Mouse (Mus musculus): ENCODE data around the gene Oog4.
"Not testable (repeated sequence)": the region's sequence is repeated elsewhere in the genome, so short reads cannot be mapped to it uniquely, and the experiment has no call there.

Oog4 gene

DNA sequence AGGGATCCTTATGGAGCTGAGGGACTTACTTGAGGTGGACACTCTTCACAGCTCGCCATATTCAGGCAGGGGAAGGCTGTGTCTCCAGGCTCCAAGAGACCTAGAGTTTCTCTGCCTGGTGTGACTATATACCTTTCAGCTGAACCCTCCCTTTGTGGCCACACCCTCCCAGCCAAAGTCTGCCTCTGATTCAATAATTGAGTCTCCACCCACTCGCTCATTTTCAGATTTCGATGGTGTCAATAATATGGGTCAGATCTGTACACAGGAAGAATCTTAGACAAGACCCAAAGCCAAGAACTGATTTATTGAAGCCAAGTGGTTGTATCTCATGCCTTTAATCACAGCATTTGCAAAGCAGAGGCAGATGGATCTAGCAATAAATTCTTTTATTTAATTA is at the start of gene Oog4:
Gene Oog4, minus strand, starts transcription at position 101 of the 400 bp plus-strand sequence.
- no peak for DNase-seq (ENCODE audit: low read depth)

DNA sequence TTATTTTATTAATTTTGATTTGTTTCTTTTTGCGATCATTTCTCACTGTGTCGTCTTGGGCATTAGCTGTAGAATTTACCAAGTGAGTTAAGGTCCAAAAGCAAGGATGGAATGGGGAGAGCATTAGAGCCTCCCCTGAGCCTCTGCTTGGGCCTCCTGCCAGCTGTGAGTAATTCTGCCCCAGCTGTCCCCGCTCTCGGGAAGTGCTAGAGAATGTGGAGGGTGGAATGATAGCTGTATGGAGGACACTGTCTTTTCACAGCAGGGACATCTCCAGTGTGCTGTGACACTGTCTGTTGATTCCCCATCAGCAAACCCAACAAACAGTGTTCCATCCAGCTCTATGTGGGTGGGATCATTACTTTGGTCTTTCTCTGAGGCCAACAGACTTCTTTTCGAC is 23.4 kb downstream of the Oog4 start:
- DNase-seq (ENCODE audit: low read depth), result not testable (repeated sequence)

DNA sequence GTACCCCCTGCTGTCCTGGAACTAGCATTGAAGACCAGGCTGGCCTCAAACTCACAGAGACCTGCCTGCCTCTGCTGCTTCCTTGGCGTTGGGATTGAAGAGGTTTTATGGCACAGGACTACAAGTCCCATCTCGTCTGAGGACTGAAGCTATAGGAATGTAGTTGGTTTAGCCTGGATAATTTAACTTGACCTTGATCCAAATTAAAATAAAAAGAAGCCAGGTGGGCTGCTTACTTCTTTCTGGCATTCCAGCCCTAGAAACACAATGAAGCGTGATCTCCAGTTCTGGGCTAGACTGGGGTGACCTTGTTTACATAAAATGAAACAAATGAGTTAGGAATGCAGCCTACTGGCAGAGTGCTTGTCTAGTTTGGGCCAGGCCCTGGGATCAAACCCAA is 36.0 kb downstream of the Oog4 start:
- no peak for DNase-seq (ENCODE audit: low read depth)

DNA sequence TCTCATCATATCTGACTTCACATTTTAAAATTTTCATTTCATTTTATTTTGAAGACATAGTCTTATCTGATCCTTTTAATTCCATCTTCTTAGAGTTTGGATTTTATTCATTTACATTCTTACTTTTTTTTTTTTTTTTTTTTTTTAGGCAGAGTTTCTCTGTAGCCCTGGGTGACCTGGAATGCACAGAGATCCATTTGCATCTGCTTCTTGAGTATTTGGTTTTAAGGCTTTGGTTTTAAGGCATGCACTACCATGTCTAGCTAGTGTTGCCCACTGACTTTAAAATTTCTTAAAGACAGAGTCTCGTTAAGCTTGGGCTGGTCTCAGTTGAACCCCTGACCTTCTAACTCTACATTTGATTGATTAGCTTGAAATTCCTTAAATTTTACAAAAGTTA is 36.5 kb downstream of the Oog4 start:
- DNase-seq (ENCODE audit: low read depth), result no peak

DNA sequence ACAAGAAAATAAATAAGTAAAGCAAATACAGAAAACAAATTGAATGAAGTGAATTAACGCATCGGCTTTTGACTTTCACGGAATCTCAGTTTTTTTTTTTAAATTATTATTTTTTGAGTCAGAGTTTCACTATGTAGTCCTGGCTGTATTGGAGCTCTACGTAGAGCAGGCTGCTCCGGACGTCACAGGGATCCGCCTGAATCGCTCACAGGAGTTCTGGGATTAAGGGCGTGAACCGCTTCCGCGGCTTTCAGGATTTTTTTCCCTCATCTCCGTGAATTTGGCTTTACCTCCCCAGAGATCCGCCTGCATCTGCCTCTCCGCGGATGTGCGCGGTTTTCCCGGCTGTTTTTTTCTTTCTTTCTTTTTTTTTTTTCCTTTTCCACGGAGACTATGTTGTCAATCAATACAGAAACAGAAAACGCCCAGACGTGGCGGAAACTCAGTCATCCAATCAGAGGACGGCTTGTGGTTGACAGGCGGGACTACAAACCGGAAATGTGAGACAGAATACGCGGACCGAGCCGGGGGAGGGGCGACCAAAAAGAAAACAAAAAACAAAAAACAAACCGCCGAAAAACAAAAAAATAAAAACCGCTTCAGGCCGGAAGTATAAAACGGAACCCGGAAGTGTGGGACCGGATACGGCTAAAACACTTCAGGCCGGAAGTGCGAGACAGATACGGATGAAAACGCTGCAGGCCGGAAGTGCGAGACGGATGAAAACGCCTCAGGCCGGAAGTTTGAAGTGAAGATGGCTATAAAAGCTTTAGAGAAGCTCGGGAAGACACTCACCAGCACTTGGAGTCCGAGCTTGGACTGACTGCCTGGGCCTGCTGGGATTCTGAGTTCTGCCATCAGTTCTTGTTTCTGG is 37.7 kb downstream of the Oog4 start, which contains the start of gene Pramef8:
Gene Pramef8, plus strand, starts transcription at position 208 of the 874 bp plus-strand sequence.
- peak; percentile 95 for DNase-seq (ENCODE audit: low read depth)

DNA sequence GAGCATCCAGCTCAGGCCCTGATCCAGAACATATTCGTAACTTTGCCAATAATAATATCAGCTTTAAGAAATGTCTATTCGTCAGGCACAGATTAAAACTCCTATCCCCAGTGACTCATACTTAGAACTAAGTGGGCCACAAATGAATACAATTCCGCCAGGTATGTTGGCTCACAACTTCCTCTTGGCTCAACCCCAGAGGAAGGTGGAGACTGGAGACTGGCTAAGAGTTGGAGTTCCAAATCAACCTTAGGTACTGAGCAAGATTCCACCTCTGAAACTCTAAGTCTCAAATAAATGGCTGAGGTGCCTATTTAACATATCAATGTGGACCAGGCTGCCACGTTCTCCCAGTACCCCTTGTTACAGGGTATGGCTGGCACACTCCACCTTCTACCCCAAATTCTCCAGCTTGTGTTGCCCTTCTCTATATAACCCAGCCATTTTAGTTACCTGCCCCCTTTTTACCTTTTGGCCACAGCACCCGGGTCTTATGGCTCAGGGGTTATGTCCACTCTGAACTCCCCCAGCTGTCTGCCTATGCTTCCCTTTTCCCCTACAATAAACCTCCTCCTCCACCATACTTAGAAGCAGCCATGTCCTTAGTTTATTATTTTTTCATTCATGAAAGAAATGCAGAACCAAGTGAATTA is 38.4 kb downstream of the Oog4 start:
- peak; percentile 40 for DNase-seq (ENCODE audit: low read depth)

DNA sequence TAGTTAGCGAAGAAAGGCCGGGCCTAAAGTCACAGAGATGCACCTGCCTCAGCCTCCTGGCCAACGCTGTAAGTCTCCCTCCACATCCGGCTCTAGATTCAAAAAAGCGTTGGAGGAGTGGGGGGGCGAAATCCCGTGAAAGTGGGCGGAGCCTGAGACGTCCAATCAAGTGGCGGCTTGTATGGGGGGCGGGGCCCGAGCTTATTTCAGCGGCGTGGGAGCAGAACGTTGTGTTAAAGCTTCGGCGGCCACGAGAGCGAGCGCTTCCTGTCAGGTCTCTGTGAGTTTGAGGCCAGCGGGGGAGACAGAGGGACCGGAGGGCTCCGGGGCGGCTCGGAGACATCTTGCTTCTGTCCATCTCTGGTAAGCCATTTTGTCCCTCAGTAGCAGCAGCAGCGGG is 55.9 kb downstream of the Oog4 start, which contains the start of gene Pramel1:
Gene Pramel1, plus strand, starts transcription at position 248 of the 400 bp plus-strand sequence.
- DNase-seq (ENCODE audit: low read depth), result no peak

DNA sequence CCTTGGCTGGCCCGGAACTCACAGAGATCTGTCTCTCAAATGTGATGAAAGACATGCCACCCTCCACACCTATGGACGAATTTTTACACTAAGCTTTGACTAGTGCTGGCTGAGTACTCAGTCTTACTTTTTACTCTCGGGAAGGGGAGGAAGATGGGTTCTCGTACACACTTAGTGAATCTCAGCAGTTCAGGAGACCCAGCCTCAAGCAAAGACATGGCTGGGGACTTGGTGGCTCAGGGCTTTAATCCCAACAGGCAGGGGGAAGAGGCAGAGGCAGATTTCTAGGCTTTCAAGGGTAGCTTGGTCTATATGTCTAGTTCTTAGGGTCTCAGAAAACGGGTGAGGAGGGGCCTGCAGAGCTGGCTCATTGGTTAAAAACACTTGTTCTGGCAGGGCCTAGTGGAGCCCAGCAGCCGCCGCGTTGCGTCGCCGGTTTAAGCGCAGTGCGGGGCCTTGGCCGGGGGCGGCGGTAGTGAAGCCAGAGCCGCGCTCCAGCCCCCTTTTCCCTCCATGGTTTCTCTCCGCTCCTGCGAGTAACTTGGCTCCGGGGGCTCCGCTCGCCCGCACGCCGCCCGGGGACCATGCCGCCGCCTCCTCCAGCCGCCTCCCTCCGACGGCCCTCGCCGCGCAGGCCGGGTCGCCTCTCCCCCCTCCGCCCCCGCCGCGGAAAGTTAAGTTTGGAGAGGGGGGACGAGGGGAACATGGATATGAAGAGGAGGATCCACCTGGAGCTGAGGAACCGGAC is 61.0 kb downstream of the Oog4 start:
- DNase-seq (ENCODE audit: low read depth), result no peak
